Mouse (Mus musculus) right cerebral cortex, adult 2 months (tissue): ENCODE results near the gene Aldh3b3.
A peak's percentile ranks its signal among the peaks of the same experiment; 100 is the strongest.
"Not testable (repeated sequence)": the region's sequence is repeated elsewhere in the genome, so short reads cannot be mapped to it uniquely, and the experiment has no call there.

Experiments
- DNase-seq, 2 experiments: peaks; one replicate each; pipeline ENCODE4 v3.0.0; 2021 to 2022; ENCODE audit warnings: low spot score in 2 of 2

Aldh3b3 gene

GRCm38 (mm10) chr19:3935896-3936850, 22.3 kb upstream of the Aldh3b3 start:
- no peak for DNase-seq

- DNase-seq, result no peak
These were observed 16.1 kb upstream of the Aldh3b3 start for GRCm38 (mm10) chr19:3942315-3942714.

- no peak for DNase-seq
These were observed 15.3 kb upstream of the Aldh3b3 start for GRCm38 (mm10) chr19:3942986-3943735.

- DNase-seq, result no peak
These were observed 12.4 kb upstream of the Aldh3b3 start for GRCm38 (mm10) chr19:3945872-3946564.

- peak; percentile 79 to 80 for DNase-seq
These were observed 11.7 kb upstream of the Aldh3b3 start for GRCm38 (mm10) chr19:3946715-3947114.

GRCm38 (mm10) chr19:3947813-3948212, 10.6 kb upstream of the Aldh3b3 start:
- no peak for DNase-seq

GRCm38 (mm10) chr19:3948546-3948945, 9.9 kb upstream of the Aldh3b3 start:
- DNase-seq, result no peak

- no peak for DNase-seq
These were observed 8.1 kb upstream of the Aldh3b3 start for GRCm38 (mm10) chr19:3950331-3950730.

- no peak for DNase-seq
These were observed 7.0 kb upstream of the Aldh3b3 start for GRCm38 (mm10) chr19:3951461-3951860.

GRCm38 (mm10) chr19:3952099-3952498, 6.3 kb upstream of the Aldh3b3 start:
- no peak for DNase-seq

GRCm38 (mm10) chr19:3955033-3955432, 3.4 kb upstream of the Aldh3b3 start:
- DNase-seq, result no peak

GRCm38 (mm10) chr19:3955804-3956203, 2.6 kb upstream of the Aldh3b3 start:
- no peak for DNase-seq

GRCm38 (mm10) chr19:3957296-3958036, 979 bp upstream of the Aldh3b3 start:
- DNase-seq, result not testable (repeated sequence)

- no peak for DNase-seq
These were observed 585 bp downstream of the Aldh3b3 start for GRCm38 (mm10) chr19:3959030-3959429.

- DNase-seq, result no peak
These were observed 1.8 kb downstream of the Aldh3b3 start for GRCm38 (mm10) chr19:3960211-3960610.

GRCm38 (mm10) chr19:3961805-3962204, 3.4 kb downstream of the Aldh3b3 start:
- not testable (repeated sequence) for DNase-seq

- no peak for DNase-seq
These were observed 4.0 kb downstream of the Aldh3b3 start for GRCm38 (mm10) chr19:3962469-3962868.

GRCm38 (mm10) chr19:3964030-3964429, 5.6 kb downstream of the Aldh3b3 start:
- no peak for DNase-seq

- DNase-seq, result no peak
These were observed 8.1 kb downstream of the Aldh3b3 start for GRCm38 (mm10) chr19:3966330-3967075.

GRCm38 (mm10) chr19:3967258-3967657, 8.8 kb downstream of the Aldh3b3 start:
- no peak for DNase-seq

GRCm38 (mm10) chr19:3972229-3972628, 13.8 kb downstream of the Aldh3b3 start, which contains the start of gene Aldh3b2:
Gene Aldh3b2, plus strand, starts transcription at chr19:3972328.
- no peak for DNase-seq
